Mouse (Mus musculus): Measurements from ENCODE around the gene Rsc1a1.

Gene Rsc1a1

DNA sequence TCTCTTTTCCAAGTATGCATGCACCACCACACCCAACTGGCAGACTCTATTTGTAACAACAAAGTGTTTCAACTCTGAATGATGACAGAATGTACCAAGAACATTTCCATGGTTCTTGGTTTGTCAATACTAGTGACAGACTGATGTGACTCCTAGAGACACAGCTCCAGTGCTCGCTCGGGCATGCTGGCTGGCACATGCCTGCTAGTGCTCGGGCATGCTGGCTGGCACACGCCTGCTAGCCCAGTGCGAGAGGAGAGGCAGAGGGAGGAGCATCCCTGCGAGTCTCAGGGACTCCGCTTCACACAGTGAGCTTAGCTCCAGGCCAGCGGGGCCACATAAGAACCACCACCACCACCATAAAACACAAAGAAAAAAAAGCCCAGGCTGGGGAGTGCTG, 9.3 kb upstream of the Rsc1a1 start:
- DNase-seq (ENCODE audit: low spot score in 2 of 2), result no peak

DNA sequence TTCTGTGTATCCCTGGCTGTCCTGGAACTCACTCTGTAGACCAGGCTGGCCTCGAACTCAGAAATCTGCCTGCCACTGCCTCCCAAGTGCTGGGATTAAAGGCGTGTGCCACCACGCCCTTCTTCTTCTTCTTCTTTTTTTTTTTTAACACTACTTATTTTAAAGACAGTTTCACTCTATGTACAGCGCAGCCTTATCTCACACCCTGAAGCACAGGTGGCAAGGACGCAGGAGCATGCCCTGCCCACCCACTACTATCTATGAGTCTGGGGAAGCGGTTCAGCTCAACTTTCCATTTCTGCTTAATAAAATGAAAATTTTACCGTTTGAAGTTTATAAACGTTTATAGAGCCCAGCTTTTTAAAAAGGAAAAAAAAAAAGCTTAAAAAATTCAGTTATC, 3.1 kb upstream of the Rsc1a1 start:
- DNase-seq (ENCODE audit: low spot score in 2 of 2), result no peak

DNA sequence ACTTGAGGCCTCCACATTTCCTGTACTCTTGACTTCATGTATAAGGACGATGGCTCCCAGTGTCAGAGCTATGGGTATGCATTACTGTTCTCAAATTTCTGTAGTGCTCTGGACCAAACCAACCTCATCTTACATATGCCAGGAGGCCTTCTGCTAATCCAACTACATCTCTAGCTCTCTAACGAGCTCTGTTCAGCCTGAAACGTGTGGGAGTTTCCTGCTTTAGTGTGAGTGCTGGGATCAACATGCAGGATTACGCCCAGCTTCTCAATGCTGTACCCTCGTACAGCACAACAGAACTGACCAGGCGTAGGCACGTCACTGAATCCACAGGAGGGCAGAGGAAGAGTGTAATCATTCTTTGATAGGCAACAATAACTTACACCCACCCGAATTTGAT, 1.1 kb upstream of the Rsc1a1 start:
- DNase-seq (ENCODE audit: low spot score in 2 of 2), result no peak

DNA sequence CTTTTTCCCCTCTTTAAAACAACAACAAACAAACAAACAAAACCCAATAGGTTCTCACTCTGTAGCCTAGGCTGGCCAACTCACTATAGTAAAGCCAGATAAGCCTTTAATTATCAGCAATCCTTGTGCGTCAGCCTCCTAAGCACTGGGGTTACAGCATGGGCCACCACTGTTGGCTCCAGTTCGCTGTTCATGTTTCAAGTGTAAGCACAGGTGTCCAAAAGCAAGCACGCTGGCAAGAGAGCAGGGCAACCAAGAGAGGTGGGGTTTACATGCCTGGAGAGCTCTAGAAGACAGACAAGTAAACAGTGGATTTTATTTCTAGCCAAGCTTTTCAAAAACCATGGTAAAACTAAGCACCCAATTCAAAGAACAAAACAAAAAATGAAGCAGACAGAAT, 694 bp upstream of the Rsc1a1 start:
- DNase-seq (ENCODE audit: low spot score in 2 of 2), result no peak

DNA sequence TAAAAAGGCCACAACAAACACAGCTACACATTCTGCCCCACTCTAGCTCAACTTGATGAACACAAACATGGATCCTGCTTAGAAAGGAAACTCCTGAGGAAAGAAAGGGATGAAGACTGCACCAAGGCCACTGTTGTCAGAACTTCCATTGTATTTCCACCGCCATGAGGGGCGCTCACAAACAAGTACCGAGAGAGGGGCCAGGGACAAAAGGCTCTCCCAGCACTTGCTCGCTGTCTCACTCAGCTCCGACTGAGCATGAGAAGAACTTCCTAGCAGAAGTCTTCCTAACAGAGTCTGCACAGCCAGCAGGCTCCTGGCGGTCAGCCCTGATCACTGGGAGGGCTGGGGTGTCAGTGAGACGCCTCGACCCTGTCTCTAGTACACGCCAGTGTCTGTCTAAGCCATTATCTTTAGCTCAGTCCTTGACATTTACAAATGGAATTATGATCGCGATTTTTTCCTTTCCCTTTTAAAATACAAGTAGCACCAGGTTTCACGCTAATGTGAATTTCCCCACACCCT, 2.6 kb downstream of the Rsc1a1 start:
- DNase-seq (ENCODE audit: low spot score in 2 of 2), result no peak

DNA sequence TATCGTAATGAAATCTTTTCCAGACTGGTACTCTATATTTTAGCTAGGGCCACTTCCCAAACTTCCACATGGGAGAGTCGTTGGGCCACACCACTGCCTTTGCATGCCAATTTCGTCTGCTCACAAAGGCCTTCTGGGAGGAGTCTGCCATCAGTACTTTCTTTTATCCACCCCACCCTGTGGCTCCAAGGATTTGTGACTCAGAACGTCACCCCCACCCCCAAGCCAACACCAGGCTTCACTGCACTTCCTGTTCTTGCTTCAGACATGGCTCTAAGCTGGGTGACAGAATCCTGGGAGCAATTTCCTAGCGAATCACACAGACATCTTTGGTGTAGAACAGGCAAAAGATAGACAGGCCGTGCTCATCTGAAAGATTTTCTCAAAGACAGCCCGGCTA, 3.6 kb downstream of the Rsc1a1 start:
- DNase-seq (ENCODE audit: low spot score in 2 of 2), result no peak

DNA sequence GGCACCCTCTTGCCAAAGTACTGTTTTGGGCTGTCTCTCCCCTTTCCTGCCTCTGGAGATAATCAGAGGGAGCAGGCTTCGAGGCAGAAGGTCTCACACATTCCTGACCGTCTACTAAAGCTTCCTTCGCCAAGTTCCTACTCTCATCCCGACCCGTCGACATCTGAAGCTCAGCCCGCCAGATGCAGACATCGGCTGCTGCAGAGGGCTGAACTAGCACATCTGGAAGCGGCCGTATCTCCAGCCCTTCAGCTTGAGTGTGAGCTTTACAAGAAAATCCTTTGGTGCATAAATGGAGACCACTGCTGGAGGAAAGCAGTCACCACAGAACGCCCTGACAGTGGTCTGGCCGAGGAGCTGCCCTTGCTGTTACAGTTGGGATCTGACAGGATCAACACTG, 4.5 kb downstream of the Rsc1a1 start:
- no peak for DNase-seq (ENCODE audit: low spot score in 2 of 2)

DNA sequence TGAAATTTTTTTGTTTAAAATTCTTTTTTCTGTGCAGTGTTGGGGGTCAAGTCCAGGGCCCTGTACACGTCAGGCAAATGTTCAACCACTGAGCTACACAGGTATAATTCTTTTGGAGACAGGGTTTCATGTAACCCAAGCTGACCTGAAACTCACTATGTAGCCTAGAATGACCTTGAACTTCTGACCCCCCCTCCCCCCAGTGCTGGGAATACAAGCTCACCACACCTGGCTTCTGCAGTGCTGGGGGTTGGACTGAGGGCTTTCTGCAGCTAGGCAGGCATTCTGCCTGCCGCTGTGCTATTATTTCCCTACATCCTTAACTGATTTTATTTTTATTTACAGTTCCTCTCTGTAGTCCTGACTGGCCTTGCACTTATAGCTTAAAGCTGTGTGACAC, 6.4 kb downstream of the Rsc1a1 start:
- no peak for DNase-seq (ENCODE audit: low spot score in 2 of 2)

DNA sequence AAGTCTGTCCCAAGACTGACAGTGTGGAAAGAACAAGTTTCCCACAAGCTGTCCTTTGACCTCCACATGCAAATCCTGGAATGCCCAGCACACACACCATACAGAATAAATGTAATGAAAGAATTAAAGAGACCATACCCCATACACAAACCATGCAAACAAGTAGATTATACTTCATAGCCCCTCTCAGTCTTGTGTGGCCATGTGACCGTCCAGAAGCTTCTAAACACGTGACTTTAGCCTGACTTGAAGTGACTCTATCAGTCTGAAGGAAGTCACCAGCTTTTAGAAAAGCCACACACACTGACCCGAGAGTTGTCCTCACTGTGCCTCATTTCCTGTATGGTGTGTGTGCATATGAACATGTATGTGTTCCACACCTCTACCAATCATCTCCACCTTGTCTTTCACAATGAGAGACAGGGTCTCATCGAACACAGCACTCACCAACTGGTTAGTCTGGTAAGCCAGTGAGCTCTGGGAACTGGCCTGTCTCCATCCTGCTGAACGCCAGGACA, 8.9 kb downstream of the Rsc1a1 start:
- DNase-seq (ENCODE audit: low spot score in 2 of 2), result no peak

DNA sequence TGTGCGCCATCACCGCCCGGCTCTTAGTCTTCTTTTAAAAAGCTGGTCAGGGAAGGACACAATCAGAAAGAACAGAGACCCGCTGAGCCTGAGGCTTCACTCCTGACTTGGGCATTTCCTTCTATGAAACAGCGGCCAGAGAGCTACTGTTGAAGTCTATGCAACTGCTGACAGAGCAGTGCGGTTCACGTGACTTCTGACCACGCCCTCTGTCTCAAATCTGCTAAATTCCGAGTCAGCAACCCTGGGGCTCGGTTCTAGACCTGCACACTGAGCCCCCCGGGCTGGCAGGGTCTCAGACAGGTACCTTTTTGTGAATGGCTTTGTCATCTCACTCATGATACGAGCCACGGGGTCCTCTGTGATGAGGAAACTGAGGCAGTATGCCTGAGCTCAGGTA, 13.1 kb downstream of the Rsc1a1 start:
- no peak for DNase-seq (ENCODE audit: low spot score in 2 of 2)

DNA sequence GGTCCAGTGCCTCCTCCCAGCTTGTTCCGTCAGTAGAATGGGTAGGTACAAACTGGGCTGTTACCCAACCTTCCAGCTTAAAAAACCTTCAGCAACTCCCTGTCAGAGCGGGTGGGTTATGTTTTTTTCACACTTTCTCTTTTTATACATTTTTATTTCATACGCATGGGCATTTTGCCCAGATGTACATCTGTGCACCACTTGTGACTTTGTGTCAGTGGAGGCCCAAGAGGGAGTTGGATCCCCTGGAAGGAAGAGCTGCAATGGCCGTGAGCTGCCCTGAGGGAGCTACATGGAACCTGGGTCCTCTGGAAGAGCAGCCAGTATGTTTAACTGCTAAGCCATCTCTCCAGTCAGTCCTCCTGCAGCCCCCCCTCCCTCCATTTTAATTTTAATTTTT, 14.0 kb downstream of the Rsc1a1 start:
- no peak for DNase-seq (ENCODE audit: low spot score in 2 of 2)

DNA sequence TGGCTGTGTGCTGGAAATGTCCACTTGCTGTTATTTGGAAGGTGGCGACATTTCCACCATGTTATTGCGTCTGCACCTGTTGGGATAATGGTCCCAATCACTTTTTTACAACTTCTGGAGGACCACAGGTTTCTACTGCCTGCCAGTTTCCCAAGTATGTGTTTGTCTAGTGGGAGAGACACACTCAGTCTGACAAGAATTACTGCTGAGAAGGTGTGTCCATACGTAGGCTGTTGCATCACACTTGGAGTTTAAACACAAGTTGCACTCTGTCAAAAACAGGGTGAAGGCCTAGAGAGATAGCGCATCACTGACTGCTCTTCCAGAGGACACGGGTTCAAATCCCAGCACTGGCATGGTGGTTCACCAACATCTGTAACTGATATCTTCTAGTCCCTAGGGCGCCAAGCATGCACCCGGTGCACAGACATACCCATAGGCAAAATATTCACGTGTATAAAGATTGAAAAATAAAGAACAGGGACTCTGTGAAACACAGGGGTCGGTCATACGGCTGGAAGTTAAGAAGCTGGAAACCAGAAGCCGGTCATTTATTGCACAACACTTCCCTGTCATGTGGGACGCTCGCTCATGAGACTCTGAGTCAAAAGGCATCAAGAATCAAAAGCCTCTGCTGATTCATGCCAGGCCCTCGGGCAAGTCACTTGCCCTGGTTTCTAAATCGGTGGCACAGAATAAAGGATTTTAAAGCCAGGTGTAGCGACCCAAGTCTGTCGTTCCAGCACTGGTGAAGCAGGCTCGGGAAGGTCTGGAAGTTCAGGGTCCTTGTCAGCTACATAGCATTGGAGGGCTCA, 15.3 kb downstream of the Rsc1a1 start:
- no peak for DNase-seq (ENCODE audit: low spot score in 2 of 2)

DNA sequence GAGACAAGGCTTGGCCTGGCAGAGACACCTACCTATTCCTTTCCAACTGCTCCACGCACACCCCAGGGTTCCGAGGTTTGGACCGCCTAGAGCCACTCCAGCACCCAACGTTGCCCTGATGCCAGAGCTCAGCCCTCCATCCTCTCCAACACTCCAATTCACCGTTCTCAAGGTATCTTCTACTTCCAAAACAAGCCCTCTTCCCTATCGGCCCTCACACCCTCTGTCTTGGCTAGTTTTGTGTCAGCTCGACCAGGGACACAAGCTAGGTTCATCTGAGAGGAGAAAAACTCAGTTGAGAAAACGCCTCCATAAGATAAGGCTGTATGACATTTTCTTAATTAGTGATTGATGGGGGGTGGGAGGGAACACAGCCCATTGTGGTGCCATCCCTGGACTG, 20.6 kb downstream of the Rsc1a1 start, which contains the start of gene Plekhm2:
Gene Plekhm2 (minus strand): TSS at position 101 of the 400 bp plus-strand sequence.
- no peak for DNase-seq (ENCODE audit: low spot score in 2 of 2)

DNA sequence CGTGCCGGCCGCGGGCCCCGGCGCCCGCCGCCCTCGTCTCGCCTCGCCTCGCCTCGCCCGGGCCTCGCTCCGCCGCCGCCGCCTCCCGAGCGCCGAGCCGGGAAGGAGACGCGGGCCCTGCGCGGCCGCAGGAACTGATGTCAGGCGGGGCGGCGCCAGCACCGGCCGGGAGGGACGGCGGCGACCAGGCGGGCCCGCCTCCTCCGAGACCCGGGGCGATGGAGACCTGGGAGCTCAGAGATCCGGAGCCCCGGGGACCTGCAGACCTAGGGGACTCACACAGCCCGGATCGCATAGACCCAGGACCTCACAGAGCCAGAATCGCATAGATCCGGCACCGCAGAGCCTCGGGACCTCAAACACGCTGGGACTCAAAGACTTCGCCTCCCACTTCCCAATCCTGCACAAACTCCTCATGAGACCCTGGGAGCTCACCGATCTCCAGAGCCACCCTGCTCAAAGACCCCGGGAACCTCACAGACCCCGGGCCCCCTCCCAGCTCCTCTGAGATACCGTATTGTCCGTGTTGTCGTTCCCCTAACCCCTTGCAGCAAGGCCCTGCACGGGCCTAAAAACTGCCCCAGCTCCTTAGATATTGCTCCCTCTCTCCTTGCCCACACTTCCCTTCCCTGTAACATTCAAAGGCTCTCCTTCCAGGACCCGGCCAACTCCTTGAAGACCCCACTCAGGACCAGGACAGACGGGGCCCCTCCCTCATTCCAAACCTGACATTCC, 21.2 kb downstream of the Rsc1a1 start:
- DNase-seq (ENCODE audit: low spot score in 2 of 2), result peak; percentile 24 to 30

DNA sequence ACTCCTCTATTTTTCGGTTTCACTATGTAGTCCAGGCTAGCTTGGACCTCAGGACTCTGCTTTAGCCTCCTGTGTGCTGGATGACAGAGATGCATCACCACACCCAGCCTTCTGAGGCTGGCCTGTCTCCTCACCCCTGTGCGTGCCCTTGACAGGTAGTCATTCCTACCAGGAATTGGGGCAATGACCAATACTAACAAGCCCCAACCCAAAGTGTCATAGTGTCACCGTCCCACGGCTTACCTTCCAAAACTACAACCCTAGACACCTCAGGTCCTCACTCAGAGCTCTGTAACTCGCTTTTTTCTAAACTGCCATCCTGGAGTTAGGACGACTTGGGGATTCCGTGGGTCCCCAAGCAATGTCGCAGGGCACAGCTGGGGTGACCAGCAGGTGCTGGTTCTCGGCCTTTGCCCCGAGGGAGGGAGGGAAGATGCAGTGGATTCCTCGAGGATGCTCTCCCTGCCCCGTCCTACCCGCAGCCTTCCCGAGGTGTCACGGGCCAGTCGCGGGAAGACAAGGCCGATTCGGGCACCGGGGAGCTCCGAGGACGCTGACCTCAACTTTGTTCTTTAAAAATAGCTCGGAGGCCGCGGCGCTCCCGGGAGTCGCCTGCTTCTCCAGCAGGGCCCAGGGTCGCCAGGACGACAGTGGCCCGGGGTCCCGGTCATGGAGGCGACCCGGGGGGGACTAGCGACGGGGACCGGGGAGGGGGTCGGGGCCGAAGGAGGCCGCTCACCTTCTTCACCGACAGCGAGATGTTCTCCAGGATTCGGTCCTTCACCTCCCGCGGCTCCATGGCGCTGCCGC, 22.1 kb downstream of the Rsc1a1 start:
- DNase-seq (ENCODE audit: low spot score in 2 of 2), result no peak

DNA sequence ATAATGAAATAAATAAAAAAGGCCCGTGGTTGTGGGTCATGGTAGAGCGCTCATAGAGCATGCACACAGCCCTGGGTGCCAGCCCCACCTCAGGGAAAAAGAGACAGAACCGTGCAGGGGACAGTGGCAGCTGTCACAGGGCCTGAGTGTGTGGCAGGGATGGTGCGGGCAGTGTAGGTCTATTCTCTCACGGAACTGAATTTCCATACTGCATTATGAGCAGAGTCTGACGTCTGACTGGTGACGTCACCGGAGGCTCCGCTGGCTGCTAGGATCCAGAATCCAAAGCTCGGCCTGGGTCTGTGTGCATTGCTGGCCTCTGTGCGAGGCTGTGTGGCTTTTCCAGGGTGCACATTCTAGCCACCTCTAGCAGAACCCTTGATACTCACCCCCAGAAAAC, 24.5 kb downstream of the Rsc1a1 start:
- DNase-seq (ENCODE audit: low spot score in 2 of 2), result no peak

DNA sequence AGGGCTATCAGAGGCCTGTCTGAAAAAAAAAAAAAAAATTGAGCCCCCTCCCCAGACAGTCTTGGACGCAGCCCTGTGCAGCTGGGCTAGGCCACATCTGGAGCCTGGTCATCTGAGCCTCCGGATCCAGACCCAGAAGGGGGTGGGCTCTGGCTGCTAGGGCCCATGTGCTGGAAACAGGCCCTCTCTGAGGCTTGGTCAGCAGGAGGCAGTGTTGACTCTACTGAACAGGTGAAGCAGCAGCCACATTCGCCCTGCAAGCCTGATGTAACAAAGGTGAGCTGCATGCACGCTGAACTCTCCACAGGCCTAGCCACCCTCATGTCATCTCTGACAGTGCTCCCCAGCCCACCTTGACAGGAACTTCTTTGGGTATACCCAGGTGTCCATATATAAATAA, 25.7 kb downstream of the Rsc1a1 start:
- DNase-seq (ENCODE audit: low spot score in 2 of 2), result no peak

DNA sequence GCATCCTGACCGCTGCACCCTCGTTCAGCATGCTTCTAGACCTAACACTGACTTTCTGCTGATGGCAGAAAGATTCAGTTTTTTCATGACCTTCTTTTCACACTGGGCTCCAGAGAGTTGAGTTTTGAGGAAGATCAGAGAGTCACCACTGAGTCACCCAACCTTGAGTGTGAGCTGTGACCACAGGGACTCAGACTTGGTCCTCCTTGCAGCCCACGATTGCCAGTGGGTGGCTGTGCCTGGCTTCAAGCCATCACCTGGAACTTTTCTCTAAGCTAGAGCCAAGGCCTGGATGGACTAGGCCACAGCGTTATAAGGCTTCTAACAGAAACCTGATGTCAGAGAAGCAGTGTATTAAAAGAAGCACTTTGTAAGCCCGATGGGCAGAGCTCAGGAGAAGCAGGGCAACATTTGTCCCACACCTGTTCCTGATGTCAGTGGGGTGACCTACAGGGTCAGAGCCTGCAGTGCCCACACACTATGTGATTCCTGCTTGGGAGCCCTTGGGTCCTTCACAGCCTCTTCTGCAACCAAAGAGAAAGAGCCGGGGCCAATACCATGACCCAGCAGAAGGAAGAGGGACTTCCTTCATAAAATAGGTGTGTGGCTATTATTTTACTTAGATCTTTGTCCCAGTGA, 26.4 kb downstream of the Rsc1a1 start:
- DNase-seq (ENCODE audit: low spot score in 2 of 2), result no peak

DNA sequence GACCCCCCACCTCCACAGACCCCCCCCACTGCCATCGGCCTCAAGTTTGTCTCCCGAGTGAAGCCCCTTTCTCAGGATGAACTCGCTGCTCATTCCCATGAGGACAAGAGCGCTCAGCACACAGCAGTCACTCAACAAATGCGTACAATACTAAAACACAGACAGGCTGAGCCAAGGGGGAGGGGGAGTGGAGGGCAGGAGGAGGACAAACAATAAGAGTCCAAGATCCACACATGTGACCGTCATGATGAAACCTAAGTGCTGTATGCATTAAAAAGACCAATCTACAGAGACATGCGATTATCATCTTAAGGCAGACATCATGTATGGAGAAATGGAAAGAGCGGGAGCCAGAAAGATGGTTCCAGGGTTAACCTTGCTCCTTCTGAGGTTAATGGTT, 28.5 kb downstream of the Rsc1a1 start:
- no peak for DNase-seq (ENCODE audit: low spot score in 2 of 2)

DNA sequence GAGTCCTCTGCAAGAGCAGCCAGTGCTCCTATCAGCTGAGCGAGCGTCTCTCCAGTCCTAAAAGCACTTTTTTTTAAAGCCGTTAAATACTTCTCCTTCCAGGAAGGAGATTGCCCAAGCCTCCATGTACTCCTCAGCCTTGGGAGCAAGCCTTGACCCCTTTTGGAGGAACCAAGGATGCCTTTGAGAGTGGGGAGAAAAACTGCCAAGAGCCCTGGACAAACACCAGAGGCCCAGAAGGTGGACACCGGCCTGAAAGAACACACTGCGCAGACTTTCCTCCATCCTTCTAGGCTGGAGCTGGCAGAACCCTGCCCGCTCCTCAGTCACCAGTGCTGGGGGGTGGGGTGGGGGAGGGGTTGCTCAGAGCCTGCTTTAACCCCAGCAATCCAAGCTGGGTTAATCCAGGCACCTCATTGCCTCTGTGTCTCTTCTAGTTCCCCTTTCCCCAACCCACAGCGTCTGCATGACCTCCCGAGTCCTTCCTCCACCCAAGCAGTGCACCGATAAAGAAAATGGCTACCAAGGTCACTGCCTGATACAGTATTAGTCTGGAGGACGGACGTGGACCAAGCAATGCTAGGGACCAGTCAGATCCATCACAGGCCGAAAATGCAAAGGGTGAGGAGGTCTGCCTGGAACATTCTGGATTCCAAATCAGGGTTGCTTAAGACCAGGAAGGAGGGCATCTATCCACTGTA, 29.3 kb downstream of the Rsc1a1 start:
- no peak for DNase-seq (ENCODE audit: low spot score in 2 of 2)

DNA sequence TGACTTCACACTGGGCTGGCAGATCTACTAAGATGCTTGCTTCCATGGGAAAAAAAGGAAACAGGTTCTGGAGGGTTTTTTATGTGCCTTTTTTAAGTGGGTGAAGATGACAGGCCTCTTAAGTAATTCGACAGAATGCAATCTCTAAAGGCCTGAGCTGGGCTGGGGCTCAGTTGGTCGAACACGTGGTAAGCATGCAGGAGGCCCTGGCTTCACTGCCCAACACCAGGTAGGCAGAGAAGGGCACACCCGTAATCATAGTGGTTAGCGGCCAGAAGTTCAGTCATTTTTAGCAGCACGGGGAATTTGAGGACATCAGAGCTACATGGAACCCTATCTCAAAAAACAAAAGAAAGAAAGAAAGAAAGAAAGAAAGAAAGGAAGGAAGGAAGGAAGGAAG, 30.9 kb downstream of the Rsc1a1 start:
- DNase-seq (ENCODE audit: low spot score in 2 of 2), result no peak

All from natural killer cell, adult 2 months (primary cell).